Mouse (Mus musculus) telencephalon, adult 2 months (tissue): Measurements from ENCODE around the gene Il22ra2.

ENCODE experiments used
- DNase-seq: peaks from one replicate; pipeline ENCODE4 v3.0.0-alpha.2; 2011; ENCODE audit warnings: low read depth, low spot score

Gene Il22ra2

GRCm38 (mm10) chr10:19621408-19622048 lies at the start of gene Il22ra2:
TSS of gene Il22ra2 (plus strand) at chr10:19621998.
- DNase-seq: no peak

DNA sequence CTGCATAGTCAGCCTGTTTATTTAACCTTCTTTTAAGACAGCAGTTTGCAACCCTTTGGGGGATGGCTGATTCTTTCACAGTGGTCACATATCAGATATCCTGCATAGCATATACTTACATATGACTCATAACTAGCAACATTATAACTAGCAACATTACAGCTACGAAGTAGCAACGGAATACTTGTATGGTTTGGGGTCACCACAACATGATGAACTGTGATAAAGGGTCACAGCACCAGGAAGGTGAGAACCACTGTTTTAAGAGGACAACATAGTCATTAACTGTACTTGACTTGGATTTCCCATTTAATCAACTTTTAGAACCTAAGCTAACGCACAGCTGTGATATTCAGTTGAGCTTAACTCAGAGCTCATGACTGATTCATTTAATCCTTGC lies 44.2 kb upstream of the Il22ra2 start:
- no peak for DNase-seq

GRCm38 (mm10) chr10:19578001-19578400 lies 43.8 kb upstream of the Il22ra2 start:
- DNase-seq: no peak

GRCm38 (mm10) chr10:19578409-19578986 lies 43.3 kb upstream of the Il22ra2 start:
- DNase-seq: peak; percentile 49

GRCm38 (mm10) chr10:19580660-19581059 lies 41.1 kb upstream of the Il22ra2 start:
- no peak for DNase-seq

GRCm38 (mm10) chr10:19581844-19582582 lies 39.8 kb upstream of the Il22ra2 start:
- no peak for DNase-seq

DNA sequence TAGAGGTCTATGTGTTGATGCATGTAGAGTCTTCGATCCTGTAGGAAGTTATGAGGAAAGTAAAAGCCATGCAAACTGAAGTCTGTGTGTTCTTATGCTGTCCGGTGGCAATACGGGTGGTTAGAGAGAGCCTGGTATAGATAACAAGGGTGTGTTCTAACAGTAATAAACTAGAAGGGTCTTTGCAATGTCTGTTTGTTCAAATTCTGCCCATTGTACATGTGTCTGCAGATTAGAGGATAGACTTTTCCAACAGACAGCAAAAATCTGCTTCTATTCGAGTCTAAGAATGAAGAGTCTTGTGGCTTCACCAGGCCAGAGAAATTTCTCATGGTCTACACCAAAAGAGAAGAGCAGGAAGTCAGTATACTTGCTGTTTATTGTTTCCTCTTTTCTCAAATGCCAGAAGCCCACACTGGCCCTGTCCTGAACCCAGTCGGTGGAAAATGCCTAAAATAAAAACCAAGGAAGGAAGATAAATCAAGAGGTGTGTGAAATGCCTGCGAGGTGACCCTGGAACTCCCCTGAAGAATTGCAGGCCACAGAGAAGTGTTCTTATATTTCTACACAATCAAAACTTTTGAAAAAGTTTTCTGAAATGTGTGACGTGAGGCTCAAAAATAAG lies 38.9 kb upstream of the Il22ra2 start:
- DNase-seq: no peak

DNA sequence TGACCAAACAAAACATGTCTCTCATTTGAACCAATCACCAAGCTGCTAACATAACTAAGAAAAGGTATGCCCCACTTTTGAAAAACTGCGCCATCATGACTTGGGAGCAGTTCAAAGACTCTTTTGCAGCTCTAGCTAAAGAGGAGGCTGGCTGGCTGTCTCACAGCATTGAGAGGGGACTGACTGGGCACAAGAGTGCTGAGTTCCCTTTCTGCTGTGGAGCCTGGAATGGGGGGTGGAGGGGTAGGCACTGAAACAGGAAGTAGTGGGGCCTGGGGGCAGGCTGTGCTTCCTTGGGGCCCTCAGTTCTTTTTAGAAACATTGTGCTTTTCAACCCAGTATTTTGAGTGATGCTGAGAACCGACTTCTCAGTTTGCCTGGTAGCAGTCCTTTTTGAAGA lies 37.7 kb upstream of the Il22ra2 start:
- DNase-seq: peak; percentile 46

- DNase-seq: no peak
Measured at GRCm38 (mm10) chr10:19584846-19585245, 37.0 kb upstream of the Il22ra2 start.

- DNase-seq: no peak
Measured at GRCm38 (mm10) chr10:19585860-19586259, 35.9 kb upstream of the Il22ra2 start.

- DNase-seq: no peak
Measured at GRCm38 (mm10) chr10:19587281-19587680, 34.5 kb upstream of the Il22ra2 start.

DNA sequence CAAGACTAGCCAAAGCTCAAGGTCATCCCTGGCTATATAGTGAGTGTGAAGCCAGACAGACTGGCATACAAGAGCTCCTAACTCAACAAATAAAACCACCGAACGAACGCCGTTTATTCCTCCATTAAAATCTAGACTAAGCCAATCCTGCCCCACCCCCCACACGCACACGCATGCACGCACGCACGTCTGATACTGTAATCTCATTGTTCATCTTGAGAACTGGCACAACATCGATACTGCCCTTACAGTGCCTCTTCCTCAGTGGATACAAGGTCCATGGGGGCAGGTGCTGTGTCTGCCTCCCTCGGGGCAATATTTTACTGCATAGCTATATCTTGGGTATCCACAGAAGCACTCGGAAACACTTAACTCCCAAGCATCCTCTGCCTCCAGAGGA lies 32.2 kb upstream of the Il22ra2 start:
- no peak for DNase-seq

DNA sequence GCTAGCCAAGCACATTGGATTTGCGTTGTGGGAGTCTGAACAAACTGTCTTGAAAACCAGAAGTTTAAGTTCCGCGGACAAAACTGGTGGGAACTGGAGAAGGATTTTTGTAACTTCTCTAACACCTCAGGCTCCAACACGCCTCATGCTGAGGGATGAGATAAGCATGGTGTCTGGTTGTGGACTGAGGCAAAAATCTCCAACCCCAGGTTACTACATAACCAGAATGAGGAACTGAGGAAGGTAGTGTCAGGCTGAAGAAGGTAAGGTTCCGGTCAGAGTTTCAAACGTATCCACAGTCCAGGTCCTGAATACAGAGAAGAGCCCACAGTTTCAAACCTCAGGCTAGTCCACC lies 30.5 kb upstream of the Il22ra2 start:
- DNase-seq: no peak

- DNase-seq: peak; percentile 94
Measured at GRCm38 (mm10) chr10:19591641-19592441, 30.0 kb upstream of the Il22ra2 start, which contains the start of gene Ifngr1. TSS of gene Ifngr1 (plus strand) at chr10:19591949.

DNA sequence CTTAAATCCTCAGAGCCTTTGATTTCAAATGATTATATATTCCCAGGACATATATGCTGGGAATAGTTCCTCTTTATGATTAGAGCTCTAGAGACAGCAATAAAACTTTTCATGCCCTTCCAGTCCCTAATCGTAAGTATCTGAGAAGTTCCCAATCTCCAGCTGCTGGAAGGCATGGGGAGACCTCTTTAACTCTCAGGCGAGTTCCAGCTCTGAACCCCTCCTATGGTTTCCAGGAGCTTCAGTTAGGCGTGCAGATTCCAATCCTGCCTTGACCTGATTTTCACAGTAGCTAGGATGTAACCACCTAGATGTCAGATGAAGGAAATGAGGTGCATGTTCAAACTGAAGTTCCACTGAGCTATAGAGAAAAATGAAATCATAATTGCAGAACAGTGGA lies 29.2 kb upstream of the Il22ra2 start:
- no peak for DNase-seq

DNA sequence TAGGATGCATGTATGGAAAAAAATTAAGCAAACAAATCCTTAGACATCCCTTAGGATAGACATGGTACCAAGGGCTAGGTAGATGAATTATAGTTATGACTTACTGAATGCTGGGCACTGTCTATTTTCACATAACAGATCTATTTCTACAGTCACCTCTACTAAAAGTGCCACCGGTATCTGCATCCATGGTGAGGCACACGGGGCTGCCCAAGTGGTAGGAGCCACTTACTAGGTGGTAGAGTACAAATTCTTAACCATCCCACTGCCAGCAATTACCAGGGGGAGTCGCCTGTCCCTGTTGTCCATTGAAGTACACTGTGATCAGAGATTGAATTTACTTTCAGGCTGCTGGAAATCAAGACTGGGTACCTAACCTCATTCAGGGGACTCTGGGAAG lies 28.5 kb upstream of the Il22ra2 start:
- no peak for DNase-seq

GRCm38 (mm10) chr10:19594201-19594905 lies 27.4 kb upstream of the Il22ra2 start:
- DNase-seq: no peak

- DNase-seq: no peak
Measured at GRCm38 (mm10) chr10:19596866-19597265, 24.9 kb upstream of the Il22ra2 start.

DNA sequence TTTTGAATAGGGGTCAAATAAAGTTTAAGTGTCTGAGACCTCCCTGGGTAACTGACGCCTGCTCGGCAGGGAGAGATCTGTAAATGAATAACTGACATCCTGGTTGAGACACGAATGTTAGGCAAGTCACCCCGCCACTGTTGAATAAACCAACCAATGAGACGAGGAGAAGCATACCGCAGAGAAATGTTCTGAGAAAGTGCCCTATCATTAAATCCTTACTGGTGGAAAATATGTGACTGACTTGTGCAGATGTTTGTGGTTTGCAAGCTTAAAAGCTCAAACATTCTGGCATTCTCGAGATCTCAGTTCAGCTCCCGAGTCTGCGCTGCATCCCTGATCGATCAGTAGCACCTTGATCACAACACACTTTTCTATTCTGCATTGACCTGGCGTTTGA lies 23.7 kb upstream of the Il22ra2 start:
- no peak for DNase-seq

DNA sequence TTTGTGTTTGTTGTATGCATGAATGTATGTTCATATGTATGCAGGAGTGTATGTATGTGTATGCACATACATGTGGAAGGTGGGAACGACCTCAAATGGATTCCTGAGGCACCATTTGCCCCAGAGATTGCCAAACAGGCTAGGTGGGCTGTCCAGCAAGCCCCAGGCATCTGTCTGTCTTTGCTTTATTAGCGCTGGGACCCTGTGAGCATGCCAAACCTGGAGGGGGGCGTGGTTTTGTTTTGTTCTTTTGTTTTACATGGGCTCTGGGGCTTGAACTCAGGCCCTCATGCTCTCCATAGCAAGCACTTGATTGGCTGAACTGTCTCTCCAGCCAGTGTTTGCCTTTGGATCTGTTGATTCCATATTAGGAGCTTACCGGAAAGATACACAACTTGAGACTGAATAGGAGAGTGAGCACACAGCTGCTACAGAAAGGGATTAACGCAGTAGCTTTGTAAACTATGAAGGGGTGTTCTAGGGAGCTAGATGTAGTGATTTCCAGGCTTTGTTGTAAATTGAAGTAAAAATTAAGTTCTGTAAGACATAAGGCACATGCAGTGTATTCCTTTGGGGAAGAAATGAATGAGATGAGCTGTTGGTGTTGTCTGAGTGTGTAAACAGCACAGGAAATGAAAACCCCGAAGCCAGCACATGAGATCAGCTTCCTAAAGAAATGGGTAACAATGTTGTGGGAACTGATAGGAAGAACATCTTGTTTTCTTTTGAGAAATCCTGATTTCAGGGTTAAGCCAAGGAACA lies 22.3 kb upstream of the Il22ra2 start:
- DNase-seq: no peak
